Mouse (Mus musculus) adrenal gland, adult 2 months (tissue): ENCODE measurements around the gene Ccdc162. TPM values are rescaled to one million over a fixed set of nuclear protein-coding genes. Genes with fewer than 3 reads are reported as not detected.

Source experiments
- DNase-seq: peaks from one replicate; pipeline ENCODE4 v3.0.0; 2021
- polyA plus RNA-seq: library from polyadenylated mRNA; depleted of rRNA; stranded (reverse); fragments of >200 nt; gene quantifications from 2 replicates; pipeline ENCODE4 v1.2.3, GENCODE M21; 2012
- total RNA-seq, 2 experiments: library from RNA; stranded (reverse); gene quantifications; 2 replicates each; pipeline ENCODE4 v1.2.3; 2021

The Ccdc162 gene
- total and polyA plus RNA-seq, 3 experiments = 0.23 to 0.44 (median 0.24) TPM

DNA sequence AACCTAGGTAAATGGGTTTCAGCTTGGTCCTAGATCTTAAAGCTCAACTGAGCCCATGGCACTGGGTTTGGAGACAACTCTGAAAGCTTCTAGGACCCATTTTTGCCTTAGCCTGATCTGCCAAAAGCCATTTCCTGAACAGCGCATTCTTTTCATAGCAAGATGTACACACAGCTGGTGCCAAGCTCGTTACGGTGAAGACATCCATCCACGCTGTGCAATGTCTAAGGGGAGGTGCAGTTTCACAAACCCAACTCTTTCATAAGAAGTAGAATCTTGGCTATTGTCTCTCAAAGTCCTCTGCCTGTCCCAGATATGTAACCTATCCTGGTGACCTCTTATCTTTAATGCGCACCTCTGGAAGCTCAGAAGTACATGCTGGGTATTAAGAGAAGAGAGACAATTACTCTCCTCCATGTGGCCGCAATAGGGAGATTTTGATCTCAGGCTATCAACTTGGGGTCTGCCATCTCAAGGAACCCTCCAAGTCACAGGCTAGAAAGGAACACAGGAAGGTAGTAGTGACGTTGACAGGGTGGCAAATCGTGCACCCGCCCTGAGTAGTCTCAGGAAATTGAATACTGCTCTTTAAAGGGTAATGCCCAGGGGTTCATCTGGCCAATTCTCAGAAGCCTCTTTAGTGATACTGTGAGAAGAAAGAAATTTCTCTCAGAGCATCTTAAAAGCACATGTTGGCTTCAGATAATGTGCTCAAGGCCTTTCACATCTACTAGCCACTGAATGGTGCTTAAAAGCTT lies 81.0 kb downstream of the Ccdc162 start:
- no peak for DNase-seq

GRCm38 (mm10) chr10:41633801-41634200 lies 82.6 kb downstream of the Ccdc162 start:
- DNase-seq = no peak

DNA sequence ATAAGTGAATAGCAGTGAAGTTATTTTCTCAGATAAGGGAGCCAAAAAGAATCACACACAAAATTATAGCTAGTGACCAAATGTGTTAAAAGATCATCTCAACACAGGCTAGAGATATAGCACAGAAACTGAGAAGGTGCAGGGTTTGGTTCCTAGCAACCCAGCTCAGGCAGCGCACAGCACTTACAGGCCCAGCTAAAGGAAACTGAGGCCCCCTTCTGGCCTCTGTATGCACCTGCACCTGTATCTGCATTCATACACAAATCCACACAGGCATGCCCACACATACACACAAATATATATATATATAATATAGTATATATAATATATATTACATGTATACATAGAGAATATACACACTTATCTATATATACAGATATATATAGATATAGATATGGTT lies 84.4 kb downstream of the Ccdc162 start:
- DNase-seq = no peak

DNA sequence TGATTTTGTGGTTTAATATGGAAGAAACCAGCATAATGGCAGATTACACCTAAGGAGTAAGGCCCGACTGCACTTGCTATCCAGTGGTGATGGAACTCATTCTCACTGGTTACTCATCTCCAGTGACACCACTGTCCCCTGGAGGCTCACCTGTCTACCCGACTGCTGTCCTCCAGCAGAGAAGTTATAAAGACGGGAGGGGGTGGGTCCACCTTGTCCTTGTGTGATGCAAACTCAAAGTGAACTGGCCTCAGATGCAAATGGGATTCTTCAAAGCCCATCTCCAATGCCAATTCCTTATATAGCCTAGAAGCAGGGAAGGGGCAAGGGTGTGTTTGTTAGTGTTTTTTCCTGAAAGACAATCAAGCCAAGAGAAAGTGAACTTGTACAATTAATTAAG lies 89.4 kb downstream of the Ccdc162 start:
- DNase-seq = no peak

DNA sequence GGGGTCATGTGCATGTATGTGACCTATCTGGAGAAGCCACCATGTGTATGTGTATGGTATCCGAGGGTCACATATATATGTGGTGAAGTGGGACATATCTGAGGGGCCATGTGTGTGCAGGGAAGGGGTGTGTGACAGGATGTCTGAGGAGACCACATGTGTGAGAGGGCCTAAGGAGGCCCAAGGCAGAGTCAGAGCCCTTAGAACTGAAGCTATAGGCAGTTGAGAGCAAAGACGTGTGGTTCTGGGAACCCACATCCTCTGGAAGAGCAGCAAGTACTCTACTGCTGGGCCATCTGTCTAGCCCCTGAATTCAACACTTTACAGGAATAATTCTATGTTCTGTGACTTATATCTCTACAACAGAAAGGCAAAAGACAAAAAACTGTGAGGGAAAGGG lies 96.4 kb downstream of the Ccdc162 start:
- DNase-seq = no peak

DNA sequence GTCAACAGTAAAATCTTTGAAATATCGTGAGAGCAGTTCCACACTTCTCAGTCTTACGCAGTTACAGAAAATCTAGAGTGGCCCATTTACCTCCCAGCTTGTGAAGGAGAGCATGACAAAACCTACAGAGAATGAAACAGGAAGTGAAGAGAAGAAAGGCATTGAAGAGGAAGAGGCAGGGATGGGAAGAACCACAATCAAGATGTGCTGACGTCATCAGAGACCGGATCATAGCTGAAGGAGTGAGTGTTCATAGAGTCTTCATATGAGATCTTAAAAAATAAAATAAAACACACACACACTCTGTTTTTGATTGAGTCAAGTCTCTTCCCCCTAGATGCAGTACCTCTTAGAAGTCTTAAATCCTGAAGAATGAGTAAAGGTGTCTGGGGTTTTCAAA lies 100.9 kb downstream of the Ccdc162 start:
- no peak for DNase-seq

- no peak for DNase-seq
Observed at GRCm38 (mm10) chr10:41611941-41612340, 104.5 kb downstream of the Ccdc162 start.

DNA sequence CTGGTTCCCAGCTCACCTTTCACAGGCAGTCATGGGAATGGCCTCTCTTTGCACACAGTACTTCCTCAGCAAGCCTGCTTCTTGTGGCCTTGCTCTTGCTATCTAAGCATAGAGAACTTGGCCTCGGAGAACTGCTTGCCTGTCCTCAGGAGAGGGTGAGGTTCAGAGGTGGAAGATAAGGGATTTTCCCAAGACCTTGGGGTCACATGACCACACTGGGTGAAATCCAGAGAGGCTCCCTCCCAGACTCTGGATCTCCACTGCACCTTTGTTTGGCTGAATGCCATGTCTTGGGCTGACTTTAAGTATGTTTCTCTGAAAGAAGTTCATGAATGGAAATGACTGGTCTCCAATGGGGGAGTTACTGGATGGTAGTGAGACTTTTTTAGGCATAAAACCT lies 107.0 kb downstream of the Ccdc162 start:
- no peak for DNase-seq

DNA sequence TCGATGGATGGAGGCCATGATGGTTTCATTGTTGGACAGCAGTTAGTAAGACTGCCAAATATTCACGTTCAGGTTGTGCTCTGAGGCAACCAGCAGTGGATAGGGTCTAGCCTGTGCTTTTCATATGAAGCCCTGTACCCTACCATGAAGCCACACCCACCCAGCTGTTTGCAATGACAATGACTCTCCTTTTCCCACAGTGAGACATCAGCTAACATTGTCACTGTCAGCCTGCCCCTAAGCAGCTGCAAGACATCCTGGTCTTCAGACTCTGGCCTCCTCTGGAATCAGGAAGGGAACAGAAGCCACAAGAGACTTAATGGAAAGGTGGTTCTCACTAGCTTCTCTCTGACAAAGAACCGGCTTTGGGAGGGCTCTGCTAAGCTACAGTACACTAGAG lies 107.9 kb downstream of the Ccdc162 start:
- DNase-seq = no peak

DNA sequence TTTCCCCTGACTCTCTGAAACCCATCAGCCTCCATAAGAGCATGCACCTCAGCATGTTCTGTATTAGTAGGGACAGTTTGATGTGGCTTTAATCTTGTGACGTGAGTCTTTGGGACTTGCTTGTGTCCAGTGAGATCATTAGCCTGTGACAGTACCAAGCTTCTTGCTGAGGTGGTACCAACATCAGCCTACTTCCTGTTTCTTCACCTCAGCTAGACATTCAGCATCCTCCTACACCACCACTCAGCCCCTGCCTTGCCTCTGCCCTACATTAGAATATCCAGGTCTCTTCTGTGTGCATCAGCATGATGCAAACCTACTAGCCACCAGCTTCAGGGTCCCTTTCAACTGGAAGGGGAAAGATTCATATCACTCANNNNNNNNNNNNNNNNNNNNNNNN lies 113.8 kb downstream of the Ccdc162 start:
- DNase-seq = no peak

- DNase-seq = no peak
Observed at GRCm38 (mm10) chr10:41601898-41602545, 114.4 kb downstream of the Ccdc162 start.

GRCm38 (mm10) chr10:41601302-41601701 lies 115.1 kb downstream of the Ccdc162 start:
- DNase-seq = no peak

- DNase-seq = no peak
Observed at GRCm38 (mm10) chr10:41599051-41599450, 117.4 kb downstream of the Ccdc162 start.

DNA sequence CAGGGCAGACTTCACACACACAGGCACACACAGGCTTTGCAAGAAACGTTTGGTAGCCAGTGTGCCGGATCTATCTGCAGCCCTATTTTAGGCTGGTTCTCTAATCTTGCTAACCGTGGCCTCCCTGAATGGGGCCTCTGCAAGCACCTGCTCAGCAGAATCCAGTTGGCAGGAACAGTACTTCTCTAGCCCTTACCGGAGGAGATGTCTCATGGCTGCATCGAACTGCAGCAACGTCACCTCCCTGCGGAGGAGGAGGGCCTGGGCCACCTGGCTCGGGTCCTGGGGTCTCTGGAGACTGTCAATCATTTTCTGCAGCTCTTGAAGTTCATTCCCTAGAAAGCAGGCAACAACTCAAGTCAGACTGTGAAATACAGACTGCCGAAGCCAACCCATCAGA lies 118.2 kb downstream of the Ccdc162 start:
- DNase-seq = no peak

DNA sequence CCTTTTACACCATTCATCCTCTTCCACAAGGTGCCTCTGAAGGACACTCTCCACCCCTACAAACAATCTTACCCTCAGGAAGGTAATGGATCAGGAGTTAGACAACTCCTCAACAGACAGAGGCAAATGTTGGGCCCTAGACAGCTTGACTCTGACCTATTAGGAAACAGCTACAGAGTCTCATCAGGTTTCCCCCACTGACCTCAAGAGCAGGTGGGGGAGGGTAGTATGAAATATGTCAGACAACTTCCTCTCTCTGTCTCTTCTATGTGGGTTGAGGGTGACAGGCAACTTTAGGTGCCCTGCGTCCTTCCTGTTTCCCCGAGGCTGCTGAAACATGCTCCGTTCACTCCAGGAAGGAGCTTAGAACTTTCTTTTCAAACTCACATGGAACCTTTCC lies 120.9 kb downstream of the Ccdc162 start:
- no peak for DNase-seq

DNA sequence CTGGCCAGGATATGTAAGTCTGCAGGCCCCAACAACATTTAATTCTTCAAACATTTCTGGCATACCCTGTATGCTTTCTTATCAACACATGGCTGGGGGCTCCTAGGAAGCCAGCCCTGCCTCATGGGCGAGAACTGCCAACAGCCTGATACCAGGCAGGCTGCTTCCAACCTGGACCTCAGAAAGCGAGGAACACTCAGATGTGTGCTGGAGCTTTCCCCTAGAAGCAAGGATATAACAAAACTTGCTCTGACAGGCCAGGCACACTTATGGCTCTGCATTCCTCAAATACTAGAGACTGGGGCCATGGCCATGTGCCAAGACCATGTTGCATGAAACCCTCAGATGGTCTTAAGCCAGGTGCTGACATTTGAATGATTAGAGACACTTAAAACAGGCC lies 121.5 kb downstream of the Ccdc162 start:
- DNase-seq = no peak

- DNase-seq = no peak
Observed at GRCm38 (mm10) chr10:41594433-41594832, 122.0 kb downstream of the Ccdc162 start.

DNA sequence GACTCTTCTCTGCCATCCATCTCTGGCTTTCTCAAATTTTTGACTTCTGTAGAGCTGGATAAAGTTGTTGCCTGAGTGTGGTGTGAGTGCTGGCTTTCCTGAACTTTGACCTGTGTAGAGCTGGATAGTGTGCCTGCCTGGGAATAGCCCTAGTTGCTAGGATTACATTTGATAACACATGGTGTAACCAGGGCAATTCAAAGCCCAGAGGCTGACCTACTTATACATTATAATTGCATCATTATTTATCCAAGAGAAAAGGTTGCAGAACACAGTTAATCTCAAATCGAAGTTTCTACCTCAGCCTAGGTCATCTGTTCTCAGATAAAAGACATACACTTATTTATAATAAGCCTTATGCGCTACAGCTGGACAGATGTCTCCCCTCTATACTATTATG lies 127.8 kb downstream of the Ccdc162 start:
- no peak for DNase-seq

DNA sequence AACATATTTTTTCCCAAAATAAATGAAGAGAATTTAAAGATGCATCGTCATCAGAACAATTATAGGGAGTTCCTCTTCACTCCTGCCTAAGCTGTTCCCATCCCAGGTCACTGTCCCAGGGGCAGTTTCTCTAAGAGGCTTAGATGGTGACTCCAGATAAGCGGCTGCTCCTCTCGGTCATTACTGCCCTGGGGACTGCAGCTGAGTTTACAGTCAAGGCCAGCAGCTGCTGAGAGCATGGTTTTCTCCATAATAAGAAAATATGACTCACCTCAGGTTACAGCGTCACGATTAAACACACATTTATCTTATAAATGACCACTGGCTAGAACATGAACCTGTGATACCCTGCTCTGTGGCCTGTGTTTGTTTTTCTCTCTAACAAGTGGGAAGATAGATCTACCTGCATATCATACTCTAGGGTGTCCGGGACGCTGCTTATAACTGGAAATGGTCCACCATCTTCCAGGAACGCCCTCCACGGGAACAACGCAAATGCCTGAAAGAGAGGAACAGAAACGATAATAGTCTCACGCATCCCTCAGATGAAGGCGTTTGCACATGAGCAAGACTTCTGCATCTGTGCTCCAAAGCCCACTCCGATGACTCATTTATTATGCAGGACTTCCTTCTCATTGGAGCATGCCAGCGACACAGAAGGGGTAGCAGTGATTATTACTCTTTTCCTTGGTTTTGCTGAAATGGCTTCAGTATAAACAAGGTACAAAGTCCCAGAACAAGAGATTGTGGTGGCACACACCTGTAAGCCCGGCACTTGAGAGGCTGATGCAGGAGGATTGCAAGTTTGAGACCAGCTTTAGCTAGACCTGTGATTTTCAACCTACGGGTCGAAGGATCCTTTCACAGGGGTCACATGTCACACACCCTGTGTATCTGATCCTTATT lies 129.2 kb downstream of the Ccdc162 start:
- peak; percentile 43 for DNase-seq

- DNase-seq = no peak
Observed at GRCm38 (mm10) chr10:41583383-41583782, 133.1 kb downstream of the Ccdc162 start.

- no peak for DNase-seq
Observed at GRCm38 (mm10) chr10:41582901-41583361, 133.5 kb downstream of the Ccdc162 start.

GRCm38 (mm10) chr10:41580441-41580840 lies 136.0 kb downstream of the Ccdc162 start:
- no peak for DNase-seq

DNA sequence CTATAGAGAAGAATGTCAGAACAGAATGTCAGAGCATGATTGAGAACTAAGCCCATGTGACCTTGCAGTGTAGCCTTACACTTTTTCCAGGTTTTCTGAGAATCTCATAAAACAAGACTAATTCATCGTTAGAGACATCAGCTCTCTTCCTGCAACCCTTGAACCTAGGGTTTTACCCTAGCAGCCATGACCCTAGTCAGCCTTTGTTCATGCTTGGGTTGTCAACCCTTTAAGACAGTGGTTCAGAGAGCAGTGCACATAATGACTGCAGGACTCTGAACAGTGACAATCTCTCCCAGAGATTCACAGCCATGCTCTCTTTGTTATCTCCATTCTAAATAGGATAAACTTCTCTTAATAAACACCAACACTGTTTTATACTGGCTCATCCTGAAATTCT lies 137.9 kb downstream of the Ccdc162 start:
- DNase-seq = no peak
